ENCODE assay signal across 17 mouse cellular contexts in genomic region chr6:18946002-18946683, GRCm38 (mm10).
"Had no signal": no experiment of that assay in that cellular context is flagged by ENCODE, and none has a peak within 500 bp of the region (broad histone marks: within the 10 kb centered on the region; RNA-seq: fewer than 3 reads in every experiment).

No protein-coding gene starts in this region.

- DNase-seq: lung, adult 18-20 months; lung, embryonic 14.5 days; lung, postnatal 10 days; lung, postnatal 4 days; midbrain, embryonic 14.5 days; right cerebral cortex, postnatal 14 days; thymus, adult 18-20 months; thymus, postnatal 14 days; thymus, postnatal 36 days had no signal

- H3K36me3 ChIP-seq: midbrain, embryonic 10.5 days; midbrain, embryonic 12.5 days; neural tube, embryonic 13.5 days; neural tube, embryonic 15.5 days; stomach, embryonic 15.5 days had no signal

- H3K4me3 ChIP-seq: midbrain, embryonic 10.5 days; midbrain, embryonic 12.5 days; myocyte; neural tube, embryonic 13.5 days; neural tube, embryonic 15.5 days; stomach, embryonic 15.5 days had no signal

- H3K27ac ChIP-seq: midbrain, embryonic 10.5 days; midbrain, embryonic 12.5 days; neural tube, embryonic 13.5 days; neural tube, embryonic 15.5 days; stomach, embryonic 15.5 days; stomach, postnatal 0 days had no signal

- ATAC-seq: midbrain, embryonic 16.5 days had no signal

- H3K27me3 ChIP-seq: midbrain, embryonic 12.5 days; neural tube, embryonic 13.5 days; neural tube, embryonic 15.5 days; stomach, embryonic 15.5 days had no signal

- H3K4me1 ChIP-seq: midbrain, embryonic 10.5 days; midbrain, embryonic 12.5 days; neural tube, embryonic 13.5 days; neural tube, embryonic 15.5 days; stomach, embryonic 15.5 days had no signal

- H3K4me2 ChIP-seq: lung, embryonic 14.5 days; midbrain, embryonic 12.5 days; neural tube, embryonic 13.5 days; neural tube, embryonic 15.5 days; stomach, embryonic 15.5 days had no signal

- H3K9ac ChIP-seq: lung, embryonic 14.5 days; midbrain, embryonic 12.5 days; neural tube, embryonic 13.5 days; neural tube, embryonic 15.5 days; stomach, embryonic 15.5 days had no signal

- H3K9me3 ChIP-seq: midbrain, embryonic 10.5 days; midbrain, embryonic 12.5 days; neural tube, embryonic 13.5 days; neural tube, embryonic 15.5 days; stomach, embryonic 15.5 days had no signal
